In the genomic region with DNA sequence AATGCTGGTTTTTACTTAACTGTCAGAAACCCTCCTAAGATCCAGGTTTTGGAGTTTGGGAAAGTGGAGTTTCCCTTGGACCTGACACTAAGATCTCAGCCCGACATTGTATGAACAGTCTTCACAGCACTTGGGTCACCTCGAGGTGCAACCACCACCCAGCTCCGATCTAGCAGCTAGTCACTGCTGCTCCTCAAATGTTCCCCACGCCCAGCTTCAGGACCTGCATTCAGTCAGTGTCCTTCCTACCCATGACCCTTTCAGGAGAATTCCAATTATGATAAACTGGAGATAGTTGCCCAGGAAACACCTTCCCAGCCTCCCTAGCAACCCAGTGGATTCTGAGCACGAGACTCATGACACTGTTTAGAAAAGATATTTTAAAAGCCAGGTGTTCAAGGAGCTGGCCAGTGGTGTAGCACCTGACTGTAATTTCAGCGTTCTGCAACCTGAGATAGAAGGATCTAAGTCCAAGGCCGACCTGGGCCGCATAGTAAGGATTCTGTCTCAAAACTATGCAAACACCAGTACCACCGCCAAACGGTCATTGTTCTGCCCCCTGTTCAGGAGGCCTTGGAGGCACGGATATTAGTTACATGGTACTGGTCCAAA, we compare ENCODE assay signal across 24 mouse cellular contexts. TPM values are rescaled to one million over a fixed set of nuclear protein-coding genes. Genes with fewer than 3 reads are reported as not detected.
DNase-seq lines count a peak whose midpoint lies in the region; ATAC-seq and TF ChIP-seq lines count a peak whose summit lies in the region.
"Had no signal": no experiment of that assay in that cellular context is flagged by ENCODE, and none has a peak within 500 bp of the region (broad histone marks: within the 10 kb centered on the region; RNA-seq: fewer than 3 reads in every experiment).

No protein-coding gene starts in this region.

- no peak overlapping the region for H3K4me3 ChIP-seq in kidney, adult 2 months (ENCODE audit: insufficient read depth, low read depth, low read length)
- H3K4me3 ChIP-seq in kidney, embryonic 15.5 days (replicated peaks): no peak overlapping the region
- H3K4me3 ChIP-seq in testis, adult 2 months (ENCODE audit: control insufficient read depth, low read depth, low read length): peak overlapping the region; percentile 79
- H3K4me3 ChIP-seq in stomach, embryonic 15.5 days (replicated peaks): no peak overlapping the region
- H3K4me3 ChIP-seq: embryonic facial prominence, embryonic 15.5 days; erythroblast, embryonic 14.5 days; forebrain, embryonic 10.5 days; heart, embryonic 15.5 days had no signal

- peak; percentile 23 for DNase-seq in kidney, adult 2 months
- no peak for DNase-seq in testis, postnatal 14 days (ENCODE audit: low spot score)
- DNase-seq in cerebellum, adult 9-10 months: no peak
- no peak for DNase-seq in layer of hippocampus, adult 18-20 months (ENCODE audit: low spot score in 2 of 2)
- DNase-seq: adrenal gland, postnatal 14 days; cerebellum, adult 11-12 months; cerebellum, adult 9-11 months; cerebellum, postnatal 36 days; gastrocnemius, postnatal 36 days; heart, adult 18-20 months; heart, postnatal 14 days had no signal

- no peak overlapping the region for H3K27ac ChIP-seq in kidney, adult 2 months (ENCODE audit: insufficient read depth, low read depth, low read length)
- H3K27ac ChIP-seq in kidney, embryonic 15.5 days: no peak overlapping the region
- H3K27ac ChIP-seq in testis, adult 2 months (ENCODE audit: control insufficient read depth, insufficient read depth, low read depth, low read length): peak overlapping the region; percentile 9; the same call in 1 of the 2 replicates
- no peak overlapping the region for H3K27ac ChIP-seq in stomach, embryonic 15.5 days
- H3K27ac ChIP-seq: embryonic facial prominence, embryonic 15.5 days; forebrain, embryonic 10.5 days; heart, embryonic 15.5 days; hindbrain, embryonic 14.5 days had no signal

- no peak for TF ChIP-seq POLR2A in kidney, adult 2 months (IDR thresholded peaks at IDR 0.05; ENCODE audit: low read depth, low read length)
- TF ChIP-seq POLR2A in testis, adult 2 months (IDR thresholded peaks at IDR 0.05; ENCODE audit: control insufficient read depth, low read depth, low read length): peak; percentile 66; the same call in 1 of the 2 replicates

- 69% methylated on average over 11 of the region's 11 CpGs for WGBS in kidney, adult 2 months
- WGBS in kidney, embryonic 15.5 days: 75% methylated on average over 11 of the region's 11 CpGs
- WGBS in stomach, embryonic 15.5 days: 49% methylated on average over 11 of the region's 11 CpGs

- H3K4me2 ChIP-seq in kidney, embryonic 15.5 days: no peak overlapping the region
- H3K4me2 ChIP-seq in stomach, embryonic 15.5 days: 0 out of 2 replicates have a peak overlapping the region, but pooled peaks have one; percentile 3
- H3K4me2 ChIP-seq: embryonic facial prominence, embryonic 15.5 days; heart, embryonic 11.5 days; heart, embryonic 15.5 days; hindbrain, embryonic 14.5 days had no signal

- no peaks in the 10 kb centered on the region for H3K4me1 ChIP-seq in kidney, adult 2 months (ENCODE audit: control insufficient read depth, insufficient read depth, low read length)
- 0 out of 2 replicates have a peak, but pooled peaks cover 3% of the 10 kb centered on the region for H3K4me1 ChIP-seq in kidney, embryonic 15.5 days
- H3K4me1 ChIP-seq in testis, adult 2 months (ENCODE audit: control insufficient read depth, insufficient read depth, low read length): no peaks in the 10 kb centered on the region; the same call in none of the 2 replicates
- H3K4me1 ChIP-seq in stomach, embryonic 15.5 days: peaks cover 28% of the 10 kb centered on the region; the same call in 1 of the 2 replicates
- H3K4me1 ChIP-seq: forebrain, embryonic 10.5 days had no signal

- H3K9me3 ChIP-seq in kidney, embryonic 15.5 days (replicated peaks): no peaks in the 10 kb centered on the region
- H3K9me3 ChIP-seq in stomach, embryonic 15.5 days: no peaks in the 10 kb centered on the region
- H3K9me3 ChIP-seq: embryonic facial prominence, embryonic 15.5 days; forebrain, embryonic 10.5 days; heart, embryonic 15.5 days had no signal

- ATAC-seq in kidney, embryonic 15.5 days (replicated peaks; ENCODE audit: low FRiP score): no peak
- ATAC-seq in stomach, embryonic 15.5 days (ENCODE audit: insufficient read depth, low FRiP score, low read depth): peak; percentile 62; the same call in 1 of the 2 replicates
- ATAC-seq: activated CD4-positive, CD25-positive, alpha-beta regulatory T cell, adult 4 months; forebrain, embryonic 14.5 days; Patski had no signal

- no peak for TF ChIP-seq CTCF in kidney, adult 2 months (conservative IDR thresholded peaks at IDR 0.05; ENCODE audit: insufficient read depth, insufficient read length, low read depth, low read length)
- TF ChIP-seq CTCF in testis, adult 2 months (IDR thresholded peaks at IDR 0.05; ENCODE audit: control insufficient read depth, insufficient read depth, insufficient replicate concordance, low read depth, low read length): no peak

- no peak overlapping the region for H3K9ac ChIP-seq in kidney, embryonic 15.5 days
- no peak overlapping the region for H3K9ac ChIP-seq in stomach, embryonic 15.5 days
- H3K9ac ChIP-seq: embryonic facial prominence, embryonic 15.5 days; heart, embryonic 15.5 days; hindbrain, embryonic 14.5 days had no signal

- H3K36me3 ChIP-seq in kidney, adult 2 months (ENCODE audit: control insufficient read depth, insufficient read depth, low read length): no peaks in the 10 kb centered on the region
- H3K36me3 ChIP-seq in kidney, embryonic 15.5 days: no peaks in the 10 kb centered on the region
- no peaks in the 10 kb centered on the region for H3K36me3 ChIP-seq in testis, adult 2 months (ENCODE audit: control insufficient read depth, insufficient read depth, low read length)
- H3K36me3 ChIP-seq in stomach, embryonic 15.5 days: no peaks in the 10 kb centered on the region
- H3K36me3 ChIP-seq: embryonic facial prominence, embryonic 15.5 days; forebrain, embryonic 10.5 days; heart, embryonic 15.5 days had no signal

- H3K27me3 ChIP-seq in kidney, adult 2 months (replicated peaks; ENCODE audit: control insufficient read depth, insufficient read depth, low read length): no peaks in the 10 kb centered on the region
- H3K27me3 ChIP-seq in kidney, embryonic 15.5 days: no peaks in the 10 kb centered on the region
- H3K27me3 ChIP-seq in testis, adult 2 months (ENCODE audit: control insufficient read depth, insufficient read depth, low read length): no peaks in the 10 kb centered on the region
- H3K27me3 ChIP-seq in stomach, embryonic 15.5 days (replicated peaks): no peaks in the 10 kb centered on the region
- H3K27me3 ChIP-seq: CH12.LX; embryonic facial prominence, embryonic 15.5 days; heart, embryonic 15.5 days; Patski had no signal

RNA-seq across cellular contexts. Expression of gene Susd1, which starts 22.8 kb away (rescaled TPM):
- 7.3 and 8.8 TPM in 2 replicates for polyA plus RNA-seq in kidney, adult 2 months (2012; rRNA removed)
- 10.1 and 10.2 TPM in 2 replicates for polyA plus RNA-seq in kidney, embryonic 15.5 days (2015; fragmentation: Nextera tagmentation; extraction: Ambion mirVana)
- 3.1 and 4.8 TPM in 2 replicates for polyA plus RNA-seq in testis, adult 2 months (2012; rRNA removed)
- polyA plus RNA-seq in stomach, embryonic 15.5 days (2015; fragmentation: Nextera tagmentation; extraction: Ambion mirVana): 9.1 and 12.6 TPM in 2 replicates
- total RNA-seq in layer of hippocampus, adult 18-20 months (2021): 1 to 10 TPM; 7.5 to 8.1 TPM
